In genomic region chr17:49889629-49890028, GRCm38 (mm10) we compare ENCODE assay signal across 9 mouse cellular contexts.
DNase-seq lines count a peak whose midpoint lies in the region; ATAC-seq and TF ChIP-seq lines count a peak whose summit lies in the region.
"Had no signal": no experiment of that assay in that cellular context is flagged by ENCODE, and none has a peak within 500 bp of the region (broad histone marks: within the 10 kb centered on the region; RNA-seq: fewer than 3 reads in every experiment).

No protein-coding gene starts in this region.

- peak; percentile 58 for TF ChIP-seq CTCF in kidney, postnatal 0 days (IDR thresholded peaks at IDR 0.05; ENCODE audit: low read depth)

- no peak overlapping the region for H3K4me2 ChIP-seq in kidney, postnatal 0 days (ENCODE audit: low read length)
- H3K4me2 ChIP-seq in intestine, embryonic 16.5 days (ENCODE audit: low read depth, low read length) = no peak overlapping the region
- no peak overlapping the region for H3K4me2 ChIP-seq in neural tube, embryonic 15.5 days
- H3K4me2 ChIP-seq: heart, embryonic 13.5 days had no signal

- WGBS in kidney, postnatal 0 days = 35% methylated on average over 7 of the region's 7 CpGs
- 22% methylated on average over 7 of the region's 7 CpGs for WGBS in embryonic facial prominence, embryonic 10.5 days
- WGBS in intestine, embryonic 16.5 days = 31% methylated on average over 7 of the region's 7 CpGs
- 24% methylated on average over 7 of the region's 7 CpGs for WGBS in neural tube, embryonic 15.5 days

- no peak overlapping the region for H3K4me3 ChIP-seq in kidney, postnatal 0 days (replicated peaks; ENCODE audit: low read depth, low read length)
- H3K4me3 ChIP-seq in embryonic facial prominence, embryonic 10.5 days = no peak overlapping the region
- no peak overlapping the region for H3K4me3 ChIP-seq in intestine, embryonic 16.5 days (ENCODE audit: low read length)
- no peak overlapping the region for H3K4me3 ChIP-seq in neural tube, embryonic 15.5 days (replicated peaks)
- H3K4me3 ChIP-seq: heart, embryonic 13.5 days had no signal

- peaks cover 9% of the 10 kb centered on the region; the same call in 1 of the 2 replicates for H3K4me1 ChIP-seq in kidney, postnatal 0 days (replicated peaks; ENCODE audit: insufficient read depth, low read length)
- peaks cover 35% of the 10 kb centered on the region for H3K4me1 ChIP-seq in embryonic facial prominence, embryonic 10.5 days
- H3K4me1 ChIP-seq in intestine, embryonic 16.5 days (ENCODE audit: control insufficient read depth, insufficient read depth, low read length) = peaks cover 7% of the 10 kb centered on the region; the same call in 1 of the 2 replicates
- peaks cover 13% of the 10 kb centered on the region for H3K4me1 ChIP-seq in neural tube, embryonic 15.5 days

- no peaks in the 10 kb centered on the region for H3K9me3 ChIP-seq in kidney, postnatal 0 days (replicated peaks; ENCODE audit: low read length)
- no peaks in the 10 kb centered on the region for H3K9me3 ChIP-seq in embryonic facial prominence, embryonic 10.5 days
- no peaks in the 10 kb centered on the region for H3K9me3 ChIP-seq in intestine, embryonic 16.5 days (ENCODE audit: control insufficient read depth, low read length)
- H3K9me3 ChIP-seq in neural tube, embryonic 15.5 days (replicated peaks) = no peaks in the 10 kb centered on the region
- H3K9me3 ChIP-seq: heart, embryonic 13.5 days had no signal

- ATAC-seq in kidney, postnatal 0 days (replicated peaks; ENCODE audit: low FRiP score, low read depth) = peak; percentile 57; the same call in 1 of the 2 replicates
- peak; percentile 65; the same call in 1 of the 2 replicates for ATAC-seq in intestine, embryonic 16.5 days
- ATAC-seq in neural tube, embryonic 15.5 days (ENCODE audit: low FRiP score) = peak; percentile 76

- no peaks in the 10 kb centered on the region for H3K36me3 ChIP-seq in kidney, postnatal 0 days (ENCODE audit: insufficient read depth, low read length)
- H3K36me3 ChIP-seq in embryonic facial prominence, embryonic 10.5 days (replicated peaks) = no peaks in the 10 kb centered on the region
- H3K36me3 ChIP-seq in intestine, embryonic 16.5 days (ENCODE audit: control insufficient read depth, insufficient read depth, low read length) = no peaks in the 10 kb centered on the region
- H3K36me3 ChIP-seq in neural tube, embryonic 15.5 days = no peaks in the 10 kb centered on the region
- H3K36me3 ChIP-seq: heart, embryonic 13.5 days had no signal

- H3K27ac ChIP-seq in kidney, postnatal 0 days = no peak overlapping the region
- H3K27ac ChIP-seq in embryonic facial prominence, embryonic 10.5 days (replicated peaks) = peak overlapping the region; percentile 68; the same call in 1 of the 2 replicates
- H3K27ac ChIP-seq in intestine, embryonic 16.5 days (ENCODE audit: low read length) = no peak overlapping the region
- no peak overlapping the region for H3K27ac ChIP-seq in neural tube, embryonic 15.5 days (replicated peaks)
- H3K27ac ChIP-seq: heart, embryonic 13.5 days had no signal

- no peaks in the 10 kb centered on the region for H3K27me3 ChIP-seq in kidney, postnatal 0 days (ENCODE audit: insufficient read depth, low read length)
- no peaks in the 10 kb centered on the region for H3K27me3 ChIP-seq in embryonic facial prominence, embryonic 10.5 days (replicated peaks; ENCODE audit: low read depth, poor library complexity, severe bottlenecking)
- H3K27me3 ChIP-seq in intestine, embryonic 16.5 days (replicated peaks; ENCODE audit: control insufficient read depth, insufficient read depth, low read length) = no peaks in the 10 kb centered on the region
- no peaks in the 10 kb centered on the region for H3K27me3 ChIP-seq in neural tube, embryonic 15.5 days (replicated peaks)

- no peak overlapping the region for H3K9ac ChIP-seq in kidney, postnatal 0 days (ENCODE audit: low read depth, low read length)
- H3K9ac ChIP-seq in intestine, embryonic 16.5 days (ENCODE audit: low read depth, low read length) = no peak overlapping the region
- no peak overlapping the region for H3K9ac ChIP-seq in neural tube, embryonic 15.5 days (replicated peaks)
- H3K9ac ChIP-seq: heart, embryonic 13.5 days had no signal

- DNase-seq in kidney, postnatal 0 days (ENCODE audit: low spot score) = peak; percentile 43
- no peak for DNase-seq in kidney, postnatal 25 days
- peak; percentile 74 for DNase-seq in embryonic facial prominence, embryonic 10.5 days (ENCODE audit: low spot score)
- DNase-seq in spleen, adult 18-20 months = no peak
- no peak for DNase-seq in natural killer cell, adult 2 months (ENCODE audit: low spot score in 2 of 2)
- no peak for DNase-seq in ovary, postnatal 36 days (ENCODE audit: low spot score)

Comparison
In these comparisons a context has a peak if more than half of its experiments do, and no peak if none do; other contexts are left out.
1. DNase-seq: peak in kidney, postnatal 0 days (single experiment) and embryonic facial prominence, embryonic 10.5 days (single experiment); none in kidney, postnatal 25 days (0 of 2), spleen, adult 18-20 months (0 of 2), natural killer cell, adult 2 months (0 of 2) and ovary, postnatal 36 days (single experiment).
2. Peak in every context shown above with its lines, with median percentiles within 50 percentile points of each other: ATAC-seq.